Mouse (Mus musculus): ENCODE results near the gene Sephs1. TPM values are rescaled to one million over a fixed set of nuclear protein-coding genes. Genes with fewer than 3 reads are reported as not detected.

Gene Sephs1
- polyA plus RNA-seq (2016; fragmentation: Nextera tagmentation; extraction: Ambion mirVana): 118 and 124 TPM in 2 replicates

DNA sequence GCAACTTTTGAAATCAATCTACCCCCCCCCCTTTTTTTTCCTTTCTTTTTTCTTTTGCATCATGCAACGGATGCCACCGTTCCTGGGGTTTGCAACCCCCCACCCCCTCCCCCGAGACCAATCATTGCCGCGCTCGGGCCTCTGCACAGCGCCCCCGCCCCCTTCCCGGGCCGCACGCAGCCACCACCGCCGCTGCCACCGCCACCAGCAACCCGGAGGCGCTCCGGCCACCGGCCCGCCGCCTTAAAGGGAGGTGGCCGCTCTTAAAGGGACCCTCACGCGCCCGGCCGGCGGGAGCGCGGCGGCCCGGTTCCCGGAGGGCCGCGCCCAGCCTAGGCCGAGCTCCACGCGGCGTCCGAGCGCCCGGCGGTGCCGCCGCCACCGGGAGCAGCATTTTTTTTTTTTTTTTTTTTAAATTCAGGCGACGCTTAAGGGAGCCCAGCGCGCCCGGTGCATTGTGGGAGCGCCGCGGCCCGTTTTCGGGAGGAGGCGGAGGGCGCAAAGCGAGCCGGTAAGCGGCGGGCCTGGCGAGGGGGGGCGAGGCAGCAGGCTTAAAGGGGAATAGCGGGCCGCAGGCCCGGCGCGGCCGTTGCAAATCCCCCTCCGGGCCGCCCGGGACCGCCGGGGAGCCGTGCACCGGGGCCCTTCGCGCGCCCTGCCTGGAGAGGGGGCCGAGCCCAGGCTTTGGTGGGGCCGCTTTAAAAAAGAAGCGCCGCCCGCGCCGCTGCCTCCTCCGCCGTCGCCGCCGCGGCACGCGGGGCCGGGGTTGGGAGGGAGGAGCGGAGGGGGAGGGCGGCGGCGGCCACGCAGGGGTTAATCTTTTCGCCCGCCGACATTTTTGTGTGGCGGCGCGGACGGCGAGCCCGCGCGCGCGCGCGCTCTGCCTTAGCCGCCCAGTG lies at the start of gene Sephs1:
Gene Sephs1 (plus strand): TSS at position 215 of the 899 bp plus-strand sequence.
- Histone ChIP-seq H3K27me3 (ENCODE audit: low read depth, poor library complexity, severe bottlenecking) (no peaks in the 10 kb centered on the region), H3K9me3 (replicated peaks) (no peaks in the 10 kb centered on the region)
- under 1% methylated on average over 104 of the region's 115 CpGs for WGBS

DNA sequence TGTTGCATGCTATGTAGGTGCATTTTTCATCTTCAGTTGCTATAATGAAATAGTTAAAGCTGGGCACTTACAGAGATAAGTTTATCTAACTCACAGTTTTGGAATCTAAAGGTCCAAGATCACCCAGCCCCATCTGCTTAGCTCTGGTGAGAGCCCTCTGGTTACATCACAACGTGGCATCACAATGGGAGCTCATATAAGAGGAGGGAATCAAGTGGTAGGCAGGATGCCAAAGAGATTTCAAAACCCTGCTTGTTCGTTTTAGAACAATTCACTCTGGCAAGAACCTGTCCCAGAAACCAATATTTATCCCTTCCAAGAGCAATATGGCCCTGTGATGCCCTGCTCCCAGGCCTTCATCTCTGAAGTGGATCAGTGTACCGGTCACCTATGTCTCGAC lies 49.2 kb upstream of the Sephs1 start:
- 83% methylated on average over 4 of the region's 4 CpGs for WGBS
- no peak for DNase-seq (ENCODE audit: low spot score)

More for the DNA sequence above, at the start of gene Sephs1:
- peak within 1 kb of the TSS; percentile 91 for H3K4me3 ChIP-seq
- peaks cover 31% of the 10 kb centered on the region for H3K4me1 ChIP-seq
- peaks cover 27% of the 10 kb centered on the region for H3K36me3 ChIP-seq
- peak; percentile 87 for DNase-seq (ENCODE audit: low spot score)
- H3K27ac ChIP-seq (replicated peaks): peak within 1 kb of the TSS; percentile 100

DNA sequence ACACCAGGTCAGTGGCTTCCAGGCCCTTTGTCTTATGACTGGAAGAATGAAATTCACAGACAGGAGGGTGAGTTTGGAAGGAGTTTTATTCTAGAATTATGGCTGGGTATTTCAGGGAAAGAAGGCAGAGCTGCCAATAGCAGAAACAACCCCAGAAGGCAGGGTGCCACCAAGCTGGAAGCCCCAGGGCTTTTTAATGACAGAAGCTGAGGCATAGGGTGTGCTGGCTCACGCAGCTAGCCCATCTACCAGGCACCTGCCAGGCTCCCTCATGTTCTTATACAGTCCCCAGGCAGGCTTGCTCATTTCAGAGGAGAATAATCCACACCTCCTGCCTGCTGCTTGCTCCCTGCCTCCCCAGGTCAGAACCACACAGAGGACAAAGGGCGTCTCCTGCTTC lies 31.9 kb upstream of the Sephs1 start:
- H3K4me3 ChIP-seq: no peak overlapping the region
- no peaks in the 10 kb centered on the region for H3K27me3 ChIP-seq (ENCODE audit: low read depth, poor library complexity, severe bottlenecking)
- DNase-seq (ENCODE audit: low spot score): no peak
- no peaks in the 10 kb centered on the region for H3K36me3 ChIP-seq
- H3K9me3 ChIP-seq (replicated peaks): no peaks in the 10 kb centered on the region
- WGBS: 85% methylated on average over 2 of the region's 2 CpGs
- no peaks in the 10 kb centered on the region for H3K4me1 ChIP-seq
- H3K27ac ChIP-seq (replicated peaks): no peak overlapping the region

More for the DNA sequence above, 49.2 kb upstream of the Sephs1 start:
- no peak overlapping the region for H3K4me3 ChIP-seq
- no peaks in the 10 kb centered on the region for H3K27me3 ChIP-seq (ENCODE audit: low read depth, poor library complexity, severe bottlenecking)
- no peaks in the 10 kb centered on the region for H3K36me3 ChIP-seq
- H3K27ac ChIP-seq (replicated peaks): no peak overlapping the region
- peaks cover 9% of the 10 kb centered on the region; the same call in 1 of the 2 replicates for H3K4me1 ChIP-seq
- no peaks in the 10 kb centered on the region for H3K9me3 ChIP-seq (replicated peaks)

DNA sequence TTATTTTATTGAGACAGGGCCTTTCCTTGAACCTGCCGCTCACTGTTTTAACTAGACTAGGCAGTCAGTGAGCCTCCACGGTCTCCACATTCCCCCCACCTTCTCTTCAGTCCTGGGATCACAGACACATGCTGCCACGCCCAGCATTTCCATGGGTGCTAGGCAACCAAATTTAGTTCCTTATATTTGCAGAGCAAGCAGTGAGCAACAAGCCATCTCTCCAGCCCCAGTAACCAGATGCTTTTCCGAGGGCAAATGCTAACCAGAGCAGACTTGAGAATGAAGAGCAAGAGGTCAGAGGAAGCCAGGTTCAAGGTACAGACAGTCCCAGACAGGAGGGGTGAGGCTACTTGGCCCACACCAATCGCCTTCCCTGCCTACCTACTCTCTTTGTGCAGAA lies 24.2 kb upstream of the Sephs1 start:
- H3K4me1 ChIP-seq: peaks cover 8% of the 10 kb centered on the region
- no peak overlapping the region for H3K4me3 ChIP-seq
- no peaks in the 10 kb centered on the region for H3K36me3 ChIP-seq
- H3K27ac ChIP-seq (replicated peaks): no peak overlapping the region
- no peak for DNase-seq (ENCODE audit: low spot score)
- H3K27me3 ChIP-seq (ENCODE audit: low read depth, poor library complexity, severe bottlenecking): no peaks in the 10 kb centered on the region
- no peaks in the 10 kb centered on the region for H3K9me3 ChIP-seq (replicated peaks)
- WGBS: 81% methylated on average over 5 of the region's 5 CpGs

DNA sequence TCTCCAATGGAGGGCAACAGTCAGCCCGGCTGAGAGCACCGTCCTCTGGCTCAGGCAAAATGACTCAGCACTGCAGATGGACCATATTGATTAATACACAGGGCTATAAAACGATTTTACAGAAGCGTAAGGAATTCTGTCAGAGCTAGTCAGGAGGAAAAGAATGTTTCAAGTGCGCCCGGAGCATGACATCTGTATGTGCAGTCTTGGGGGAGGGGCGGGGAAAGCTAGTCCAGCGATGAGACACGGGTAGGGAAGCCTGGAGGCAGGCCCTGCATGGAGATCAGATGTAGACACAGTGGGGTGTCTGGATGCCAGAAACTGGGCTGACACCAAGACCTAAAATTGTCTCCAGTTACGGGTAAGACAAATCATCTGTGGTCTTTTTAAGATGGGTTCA lies 23.2 kb upstream of the Sephs1 start:
- H3K9me3 ChIP-seq (replicated peaks): no peaks in the 10 kb centered on the region
- WGBS: 84% methylated on average over 10 of the region's 10 CpGs
- no peak overlapping the region for H3K27ac ChIP-seq (replicated peaks)
- peaks cover 8% of the 10 kb centered on the region for H3K4me1 ChIP-seq
- H3K4me3 ChIP-seq: no peak overlapping the region
- no peaks in the 10 kb centered on the region for H3K27me3 ChIP-seq (ENCODE audit: low read depth, poor library complexity, severe bottlenecking)
- no peak for DNase-seq (ENCODE audit: low spot score)
- no peaks in the 10 kb centered on the region for H3K36me3 ChIP-seq

DNA sequence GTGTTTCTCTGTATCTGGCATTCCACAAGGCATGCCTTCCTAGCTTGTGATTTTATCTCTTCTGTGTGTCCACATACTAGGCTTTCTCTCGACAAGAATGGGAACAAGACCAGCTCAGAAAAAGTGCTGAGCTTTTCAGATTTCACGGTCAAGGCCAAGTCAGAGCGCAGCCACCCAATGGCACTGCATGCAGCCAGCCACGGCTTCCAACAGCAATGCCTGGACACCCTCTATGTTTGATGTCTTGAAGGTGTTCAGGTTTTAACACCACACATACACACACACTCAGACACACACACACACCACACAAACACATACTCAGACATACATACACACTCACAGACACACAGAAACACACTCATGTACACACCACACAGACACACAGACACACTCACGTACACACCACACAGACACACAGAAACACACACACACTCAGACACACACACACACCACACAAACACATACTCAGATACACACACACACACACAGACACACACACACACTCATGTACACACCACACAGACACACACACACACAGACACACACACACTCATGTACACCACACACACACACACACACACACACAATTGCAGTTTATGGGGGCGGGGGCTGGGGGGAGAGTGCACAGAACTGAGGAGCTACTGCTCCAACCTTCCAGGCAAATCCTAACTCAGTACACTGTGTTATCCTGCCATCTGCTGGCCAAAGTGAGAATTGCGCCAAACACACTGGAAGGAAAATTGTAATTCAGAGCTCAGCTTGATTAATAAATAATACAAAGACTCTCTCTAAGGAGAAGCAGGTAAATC lies 17.2 kb upstream of the Sephs1 start:
- Histone ChIP-seq H3K27me3 (ENCODE audit: low read depth, poor library complexity, severe bottlenecking) (no peaks in the 10 kb centered on the region), H3K36me3 (no peaks in the 10 kb centered on the region), H3K9me3 (replicated peaks) (no peaks in the 10 kb centered on the region), H3K4me1 (no peaks in the 10 kb centered on the region), H3K27ac (replicated peaks) (no peak overlapping the region), H3K4me3 (no peak overlapping the region)
- peak; percentile 78 for DNase-seq (ENCODE audit: low spot score)
- WGBS: 52% methylated on average over 7 of the region's 7 CpGs

DNA sequence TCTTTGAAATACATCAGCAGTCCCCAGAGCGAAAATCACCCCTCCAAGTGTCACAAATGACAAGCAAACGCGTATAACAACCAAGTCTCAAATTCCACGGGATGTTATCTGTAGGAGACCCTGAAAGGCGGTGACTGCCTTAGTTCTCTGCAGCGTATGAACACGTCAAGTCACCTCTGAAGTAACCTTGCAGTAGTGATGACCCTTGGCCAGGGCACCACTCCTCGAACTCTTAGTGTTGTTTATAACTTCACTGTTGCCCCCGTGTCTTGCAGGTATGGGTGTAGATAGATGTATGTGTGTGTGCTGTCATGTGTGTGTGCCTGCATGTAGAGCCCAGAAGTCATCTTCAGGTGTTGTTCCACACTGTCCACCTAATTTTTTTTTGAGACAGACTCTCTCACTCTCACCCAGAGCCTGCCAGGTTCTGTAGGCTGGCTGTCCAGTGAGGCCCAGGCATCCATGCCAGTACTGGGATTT lies 16.5 kb upstream of the Sephs1 start:
- Histone ChIP-seq H3K36me3 (no peaks in the 10 kb centered on the region), H3K4me1 (no peaks in the 10 kb centered on the region), H3K27ac (replicated peaks) (no peak overlapping the region)

DNA sequence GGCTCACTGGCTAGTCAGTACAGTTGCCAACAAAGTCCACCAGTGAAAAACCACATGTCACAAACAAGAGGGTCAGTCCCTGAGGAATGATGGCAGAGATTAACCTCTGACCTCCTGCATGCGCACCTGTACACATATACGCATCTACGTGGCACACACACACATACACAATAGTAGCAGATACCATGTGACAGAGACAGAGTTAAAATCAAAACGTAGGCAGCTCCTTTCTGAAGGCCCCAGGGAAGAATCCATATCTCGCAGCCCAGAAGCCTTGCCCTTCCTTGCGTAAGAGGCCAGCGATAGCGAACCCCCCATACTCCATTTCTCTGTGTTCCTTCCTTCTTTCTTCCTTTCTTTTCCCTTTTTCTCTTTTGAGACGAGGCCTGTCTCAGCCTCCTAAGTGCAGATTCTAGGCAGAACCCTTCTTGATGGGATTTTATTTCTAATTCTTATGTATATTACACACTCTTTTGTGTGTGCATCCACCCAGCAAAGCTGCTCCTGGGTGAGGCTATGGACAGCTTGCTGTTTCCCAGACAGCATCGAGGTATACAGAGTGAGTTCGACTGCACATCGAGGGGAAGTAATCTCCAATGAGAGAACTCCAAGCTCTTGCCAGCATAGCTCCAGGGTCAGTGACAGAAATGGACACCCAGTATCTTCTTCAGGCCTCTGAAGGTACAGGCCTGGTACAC lies 13.2 kb upstream of the Sephs1 start:
- DNase-seq (ENCODE audit: low spot score): no peak
- Histone ChIP-seq H3K9me3 (replicated peaks) (no peaks in the 10 kb centered on the region), H3K4me3 (no peak overlapping the region), H3K4me1 (no peaks in the 10 kb centered on the region), H3K27ac (replicated peaks) (no peak overlapping the region), H3K27me3 (ENCODE audit: low read depth, poor library complexity, severe bottlenecking) (no peaks in the 10 kb centered on the region), H3K36me3 (no peaks in the 10 kb centered on the region)
- WGBS: 83% methylated on average over 12 of the region's 12 CpGs

More for the DNA sequence above, 16.5 kb upstream of the Sephs1 start:
- 57% methylated on average over 9 of the region's 9 CpGs for WGBS
- Histone ChIP-seq H3K9me3 (replicated peaks) (no peaks in the 10 kb centered on the region), H3K27me3 (ENCODE audit: low read depth, poor library complexity, severe bottlenecking) (no peaks in the 10 kb centered on the region), H3K4me3 (no peak overlapping the region)
- no peak for DNase-seq (ENCODE audit: low spot score)

DNA sequence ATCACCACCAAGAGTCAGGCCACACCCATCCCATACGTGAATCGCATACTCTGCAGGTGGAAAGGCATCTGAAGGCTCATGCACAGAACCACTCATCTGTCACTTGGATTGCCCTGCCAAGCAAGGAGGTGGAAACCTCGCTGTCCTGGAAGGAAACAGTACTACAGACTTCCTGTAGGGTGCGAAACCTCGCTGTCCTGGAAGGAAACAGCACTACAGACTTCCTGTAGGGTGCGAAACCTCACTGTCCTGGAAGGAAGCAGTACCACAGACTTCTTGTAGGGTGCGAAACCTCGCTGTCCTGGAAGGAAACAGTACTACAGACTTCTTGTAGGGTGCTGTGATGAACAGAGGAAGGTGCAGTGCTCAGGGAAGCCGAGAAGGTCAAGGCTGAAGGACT lies 8.6 kb upstream of the Sephs1 start:
- Histone ChIP-seq H3K9me3 (replicated peaks) (no peaks in the 10 kb centered on the region), H3K4me3 (no peak overlapping the region), H3K27ac (replicated peaks) (no peak overlapping the region), H3K27me3 (ENCODE audit: low read depth, poor library complexity, severe bottlenecking) (no peaks in the 10 kb centered on the region), H3K4me1 (no peaks in the 10 kb centered on the region), H3K36me3 (no peaks in the 10 kb centered on the region)
- DNase-seq (ENCODE audit: low spot score): no peak
- 79% methylated on average over 9 of the region's 9 CpGs for WGBS

DNA sequence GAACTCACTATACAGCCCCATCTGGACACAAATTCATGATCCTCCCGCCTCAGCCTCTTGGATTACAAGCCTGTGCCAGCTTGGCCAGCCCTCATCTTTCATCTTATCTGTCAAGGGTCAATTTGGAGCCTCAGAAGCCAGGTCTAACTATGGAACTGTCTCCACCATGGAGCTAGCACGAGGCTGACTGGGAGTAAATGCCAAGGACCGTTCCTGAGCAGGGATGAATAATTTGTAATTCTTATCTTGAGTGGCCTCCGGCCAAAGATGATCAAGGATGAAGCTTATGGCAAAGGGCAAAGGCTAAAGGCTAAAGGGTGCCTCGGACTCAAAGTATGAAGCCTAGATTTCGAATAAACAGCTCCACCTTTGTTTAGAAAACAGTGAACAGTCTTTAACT lies 8.0 kb upstream of the Sephs1 start:
- Histone ChIP-seq H3K36me3 (no peaks in the 10 kb centered on the region), H3K27me3 (ENCODE audit: low read depth, poor library complexity, severe bottlenecking) (no peaks in the 10 kb centered on the region), H3K4me1 (no peaks in the 10 kb centered on the region), H3K9me3 (replicated peaks) (no peaks in the 10 kb centered on the region), H3K4me3 (no peak overlapping the region), H3K27ac (replicated peaks) (no peak overlapping the region)
- 81% methylated on average over 6 of the region's 6 CpGs for WGBS
- DNase-seq (ENCODE audit: low spot score): no peak

DNA sequence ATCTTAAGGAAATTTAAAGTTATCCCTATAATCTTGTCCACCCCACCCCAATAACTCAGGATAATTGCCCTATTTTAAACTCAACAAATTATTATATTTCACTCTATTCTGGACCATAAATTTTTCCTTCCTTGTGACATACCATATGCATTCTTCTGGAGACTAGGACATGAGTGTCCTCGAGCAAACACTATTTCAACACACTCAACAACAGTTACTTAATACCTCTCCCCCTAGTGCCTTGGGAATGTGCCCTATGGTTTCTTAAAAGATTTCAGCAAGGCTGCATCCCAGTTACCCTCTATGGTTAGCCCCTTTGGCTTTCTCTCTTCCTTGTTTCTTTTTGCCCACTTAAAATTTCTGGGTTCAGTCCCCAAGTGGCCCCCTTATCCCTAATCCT lies 6.3 kb upstream of the Sephs1 start:
- Histone ChIP-seq H3K27ac (replicated peaks) (no peak overlapping the region), H3K4me3 (no peak overlapping the region), H3K4me1 (peaks cover 9% of the 10 kb centered on the region), H3K9me3 (replicated peaks) (no peaks in the 10 kb centered on the region), H3K36me3 (no peaks in the 10 kb centered on the region), H3K27me3 (ENCODE audit: low read depth, poor library complexity, severe bottlenecking) (no peaks in the 10 kb centered on the region)
- DNase-seq (ENCODE audit: low spot score): no peak
- 81% methylated on average over 1 of the region's 1 CpGs for WGBS

DNA sequence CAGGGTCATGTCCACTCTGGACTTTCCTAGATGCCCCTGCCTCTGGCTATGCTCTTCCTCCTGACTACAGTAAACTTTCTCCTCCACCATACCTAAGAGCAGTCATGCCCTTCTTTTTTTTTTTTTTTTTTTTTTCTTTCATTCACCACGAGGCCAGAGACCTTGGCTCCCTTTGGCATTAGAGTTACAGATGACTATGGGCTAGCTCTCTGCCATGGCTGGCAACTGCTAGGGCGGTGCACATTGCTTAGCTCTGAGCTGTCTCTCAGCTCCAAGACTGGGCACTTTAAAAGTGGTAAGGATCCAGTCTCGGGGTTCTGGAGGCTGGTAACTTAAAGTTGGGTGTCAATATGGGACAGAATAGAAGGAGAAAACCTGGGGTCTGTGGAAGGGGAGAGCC lies 5.2 kb upstream of the Sephs1 start:
- Histone ChIP-seq H3K27ac (replicated peaks) (no peak overlapping the region), H3K27me3 (ENCODE audit: low read depth, poor library complexity, severe bottlenecking) (no peaks in the 10 kb centered on the region), H3K36me3 (no peaks in the 10 kb centered on the region), H3K9me3 (replicated peaks) (no peaks in the 10 kb centered on the region), H3K4me1 (peaks cover 17% of the 10 kb centered on the region), H3K4me3 (no peak overlapping the region)
- DNase-seq (ENCODE audit: low spot score): no peak
- 77% methylated on average over 3 of the region's 3 CpGs for WGBS

Measured in midbrain, embryonic 10.5 days (tissue).